Mouse (Mus musculus): ENCODE measurements at regions not wholly inside any gene's neighbourhood (a gene's known extent, or its start where the extent isn't known, plus 50 kb on each side); places are given as distances from the start of the nearest gene placed in this dataset.

DNA sequence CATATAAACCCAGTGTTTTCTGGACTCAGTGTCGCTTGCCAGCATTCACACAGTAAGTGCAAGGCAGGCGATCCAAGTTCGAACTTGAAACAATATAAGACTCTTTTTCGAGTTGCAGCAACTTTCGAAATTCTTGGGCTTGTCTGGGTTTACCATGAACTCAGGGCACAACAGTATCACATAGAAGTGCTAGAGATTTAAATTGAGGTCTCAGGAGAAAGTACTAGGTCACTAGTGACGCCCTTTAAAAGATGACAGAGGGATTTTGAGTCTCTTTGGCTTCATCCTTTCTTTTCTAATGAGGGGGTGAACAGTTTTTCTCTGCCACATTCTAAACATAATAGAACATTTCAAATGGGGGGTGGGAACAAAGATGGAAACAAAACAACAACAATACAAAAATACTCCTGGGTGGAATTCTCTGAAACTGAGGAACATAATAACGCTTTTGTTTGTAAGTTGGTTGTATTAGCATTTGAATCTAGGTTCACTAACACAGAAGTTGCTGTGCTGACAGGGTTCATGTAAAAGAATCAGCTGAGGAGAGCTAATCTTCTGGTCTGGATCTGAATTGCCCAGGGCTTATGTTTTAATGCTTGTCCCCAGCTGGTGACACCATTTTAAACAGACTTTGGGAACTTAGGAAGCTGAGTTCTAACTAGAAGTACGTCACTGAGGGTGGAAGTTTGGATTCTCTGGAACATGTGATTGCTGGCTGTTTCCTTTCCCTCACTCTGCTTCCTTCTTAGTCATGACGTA is 906.1 kb downstream of the Stpg2 start:
- TF ChIP-seq ZMIZ1 (IDR thresholded peaks at IDR 0.05; ENCODE audit: low read depth, low read length) (no peak), CTCF (conservative IDR thresholded peaks at IDR 0.05 in 1 of 2, IDR thresholded peaks at IDR 0.05 in 1 of 2; ENCODE audit: low read depth in 2 of 2, low read length in 2 of 2) (no peak), POLR2A (IDR thresholded peaks at IDR 0.05; ENCODE audit: low read depth, low read length) (no peak)

All from CH12.LX (cell line).